Mouse (Mus musculus) T-helper 2 cell (primary cell): ENCODE data around the gene Dag1.

Source experiments
- in situ Hi-C: fragments of 300-600 bp; cut with MboI, MseI; formaldehyde crosslinking; loops from one replicate; pipeline ENCODE4 v1.15.1; 2025; ENCODE audit warnings: high pct_unique_total_duplicates

Dag1 gene

GRCm38 (mm10) chr9:108274476-108275330 lies 10.9 kb upstream of the Dag1 start:
- in situ Hi-C loops: loop anchor here (25.0 kb wide), 1 partner anchor 1063 kb away; the partner anchor contains the start of gene Fbxw28

DNA sequence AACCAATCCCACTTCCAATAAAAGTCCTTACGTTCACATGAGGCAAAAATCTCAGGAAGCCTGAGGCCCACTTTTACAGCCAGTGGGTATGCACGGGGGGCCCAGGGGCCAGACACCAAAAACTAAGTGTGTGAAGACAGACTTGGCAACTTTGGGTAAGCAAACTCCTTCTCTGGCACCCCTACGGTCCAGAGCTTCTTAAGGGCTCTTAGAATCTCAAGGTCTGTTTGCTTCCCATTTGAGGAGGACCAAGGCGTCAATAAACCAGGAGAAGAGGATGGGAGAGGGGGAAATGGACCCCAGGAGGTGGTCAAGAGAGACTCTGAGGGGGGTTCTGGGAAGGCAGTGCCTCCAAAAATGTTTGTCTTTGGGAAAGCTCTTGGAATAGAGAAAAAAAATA lies 9.7 kb upstream of the Dag1 start:
- in situ Hi-C loops: loop anchor here (25.0 kb wide), 1 partner anchor 1064 kb away; the partner anchor contains the start of gene Fbxw28

GRCm38 (mm10) chr9:108272691-108273090 lies 8.9 kb upstream of the Dag1 start:
- in situ Hi-C loops: loop anchor here (25.0 kb wide), 1 partner anchor 1065 kb away; the partner anchor contains the start of gene Fbxw28

DNA sequence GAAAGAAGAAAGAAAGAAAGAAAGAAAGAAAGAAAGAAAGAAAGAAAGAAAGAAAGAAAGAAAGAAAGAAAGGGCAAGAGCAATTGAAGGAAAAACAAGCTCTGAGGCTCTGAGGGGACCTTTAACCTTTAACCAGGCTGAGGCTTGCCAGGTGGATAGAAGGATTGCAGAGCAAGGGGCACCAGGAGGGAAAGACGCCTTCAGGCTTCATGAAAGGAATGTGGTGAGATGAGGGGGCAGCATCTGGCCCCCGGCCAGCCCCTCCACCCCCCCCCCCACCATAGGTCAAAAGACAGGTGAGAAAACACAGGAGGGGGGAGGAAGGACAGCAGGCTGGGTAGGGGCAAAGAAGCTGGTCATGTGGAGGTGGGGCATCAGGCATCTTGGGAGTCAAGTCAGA lies 8.2 kb upstream of the Dag1 start:
- in situ Hi-C loops: loop anchor here (25.0 kb wide), 1 partner anchor 1065 kb away; the partner anchor contains the start of gene Fbxw28

- in situ Hi-C loops: loop anchor here (25.0 kb wide), 1 partner anchor 1069 kb away; the partner anchor contains the start of gene Fbxw28
These were observed 4.9 kb upstream of the Dag1 start for GRCm38 (mm10) chr9:108268701-108269100.

GRCm38 (mm10) chr9:108267691-108268090 lies 3.9 kb upstream of the Dag1 start:
- in situ Hi-C loops: loop anchor here (25.0 kb wide), 1 partner anchor 1070 kb away; the partner anchor contains the start of gene Fbxw28

DNA sequence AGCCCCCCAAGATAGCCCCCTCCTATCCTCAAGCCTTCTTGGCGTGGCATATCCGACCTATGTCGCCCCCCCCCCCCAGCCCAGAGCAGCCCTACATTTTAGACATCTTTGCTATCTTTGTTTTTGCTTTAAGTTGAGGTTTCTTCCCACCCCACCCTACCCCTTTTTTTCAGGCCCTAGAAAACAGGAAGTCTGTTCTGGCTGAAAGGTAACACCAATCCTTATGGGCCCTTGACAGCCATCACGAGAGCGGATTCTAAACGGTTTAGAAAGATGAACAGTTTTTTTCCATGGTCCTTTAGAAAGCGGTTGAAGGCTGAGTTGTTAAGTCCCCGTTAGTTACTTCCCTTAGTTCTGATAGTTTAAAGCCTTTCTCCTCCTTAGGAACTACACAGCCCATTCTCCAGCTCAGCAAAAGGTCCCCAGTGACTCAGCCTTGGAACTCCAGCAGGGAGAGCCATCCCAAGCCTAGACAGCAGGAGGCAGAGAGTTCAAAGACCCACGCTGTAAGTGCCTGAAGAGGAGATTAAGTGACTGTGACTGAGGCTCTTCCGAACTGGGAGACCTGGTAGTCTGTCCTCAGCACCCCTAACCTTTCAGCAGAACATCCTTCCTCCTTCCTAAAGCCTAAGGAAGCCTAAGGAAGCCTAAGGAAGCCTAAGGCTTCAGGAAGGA lies 2.6 kb upstream of the Dag1 start:
- in situ Hi-C loops: loop anchor here (25.0 kb wide), 1 partner anchor 1071 kb away; the partner anchor contains the start of gene Fbxw28

DNA sequence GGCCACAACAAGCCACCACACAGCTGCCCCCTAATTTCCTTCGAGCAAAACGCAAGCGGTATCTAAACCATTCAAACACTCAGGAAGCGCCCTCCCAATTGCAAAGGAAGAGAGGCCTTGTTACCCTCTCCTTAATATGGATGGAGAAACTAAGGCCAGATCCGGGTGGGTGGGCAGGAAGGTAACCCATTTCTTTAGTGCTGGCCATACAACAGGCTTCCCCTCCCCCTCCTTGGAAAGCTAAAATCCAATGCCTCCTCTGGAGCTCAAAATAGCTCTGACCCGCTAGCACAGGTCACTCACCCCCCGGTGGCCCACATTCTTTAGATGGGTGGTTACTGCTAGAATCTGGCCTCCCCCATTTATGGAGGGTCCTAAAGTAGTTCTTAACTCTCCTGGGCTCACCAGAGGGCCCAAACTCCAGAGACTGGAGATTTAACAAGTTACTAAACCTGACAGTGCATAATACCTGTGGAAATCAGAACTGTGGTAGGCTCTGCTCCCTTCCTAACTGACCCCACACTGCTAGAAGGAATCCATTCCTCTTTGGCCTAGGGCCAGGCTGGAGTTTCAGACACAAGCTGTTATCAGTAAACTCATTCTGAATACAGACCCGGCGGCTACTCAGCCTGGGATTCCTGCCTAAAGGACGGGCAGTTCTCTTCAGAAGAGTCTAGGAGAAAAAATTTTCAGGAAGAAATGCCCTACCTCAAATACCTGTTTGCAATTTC lies 598 bp upstream of the Dag1 start:
- in situ Hi-C loops: loop anchor here (25.0 kb wide), 1 partner anchor 1073 kb away; the partner anchor contains the start of gene Fbxw28

- in situ Hi-C loops: loop anchor here (25.0 kb wide), 1 partner anchor 1074 kb away; the partner anchor contains the start of gene Fbxw28
These were observed 552 bp downstream of the Dag1 start for GRCm38 (mm10) chr9:108263131-108263681.

DNA sequence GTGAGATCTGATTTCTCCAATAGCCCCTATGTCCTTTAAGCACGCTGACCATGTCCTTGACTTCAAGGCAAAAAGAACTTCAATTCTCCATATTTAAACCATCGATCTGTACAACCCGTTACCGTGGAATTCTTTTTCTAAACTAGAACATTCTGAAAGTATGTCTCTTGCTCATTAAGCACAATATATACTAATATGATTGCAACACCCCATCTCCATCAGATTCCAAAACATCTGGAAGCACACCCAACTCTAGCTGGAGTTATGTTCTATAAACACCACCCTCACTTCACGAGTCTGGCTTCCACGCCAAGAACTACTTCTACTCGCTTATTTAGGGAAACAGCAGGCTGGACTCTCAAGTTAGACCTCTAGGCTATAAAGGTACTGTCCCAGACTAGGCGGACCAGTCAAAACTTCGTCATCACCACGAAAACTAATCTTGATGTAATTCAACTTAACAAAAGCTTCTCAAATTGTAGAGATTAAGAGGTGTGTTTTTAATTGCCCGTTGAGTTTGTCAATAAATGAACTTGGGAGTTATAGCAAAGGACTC lies 1.2 kb downstream of the Dag1 start:
- in situ Hi-C loops: loop anchor here (25.0 kb wide), 1 partner anchor 1075 kb away; the partner anchor contains the start of gene Fbxw28

DNA sequence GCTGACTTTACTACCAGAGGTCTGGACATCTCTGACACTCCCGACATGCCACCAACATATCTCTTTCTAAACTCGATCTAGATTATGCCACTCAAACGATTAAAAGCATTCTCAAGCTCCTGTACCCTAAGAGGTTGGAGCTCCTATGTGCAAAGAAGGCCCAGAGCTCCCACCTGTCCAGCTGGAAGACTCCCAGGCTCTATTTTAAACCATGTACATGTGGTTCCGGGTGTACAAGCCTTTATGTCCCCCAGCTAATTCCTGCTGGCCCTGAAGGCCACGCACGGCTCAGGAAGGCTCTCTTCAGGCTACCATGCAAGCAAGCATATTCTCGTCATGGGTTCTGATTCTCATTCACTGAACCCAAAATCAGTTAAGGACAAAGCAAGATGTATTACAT lies 1.9 kb downstream of the Dag1 start:
- in situ Hi-C loops: loop anchor here (25.0 kb wide), 1 partner anchor 1075 kb away; the partner anchor contains the start of gene Fbxw28

DNA sequence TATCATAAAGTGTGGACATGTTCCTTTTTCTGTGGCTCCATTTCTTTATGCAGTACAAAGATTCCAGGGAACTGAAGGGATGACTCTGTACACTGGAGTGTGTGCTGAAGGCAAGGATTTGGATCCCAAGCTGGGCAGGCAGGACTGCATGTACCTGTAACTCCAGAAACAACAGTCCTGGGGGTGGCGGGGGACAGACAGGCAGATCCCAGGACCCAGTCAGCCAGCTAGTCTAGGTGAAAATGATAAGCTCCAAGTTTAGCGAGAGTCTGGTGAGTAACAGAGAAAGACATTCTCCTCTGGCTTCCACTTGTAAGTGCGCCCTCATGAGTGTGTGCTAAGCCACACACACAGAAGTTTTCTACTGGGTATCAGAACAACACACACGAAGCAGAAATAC lies 3.2 kb downstream of the Dag1 start:
- in situ Hi-C loops: loop anchor here (25.0 kb wide), 1 partner anchor 1077 kb away; the partner anchor contains the start of gene Fbxw28

DNA sequence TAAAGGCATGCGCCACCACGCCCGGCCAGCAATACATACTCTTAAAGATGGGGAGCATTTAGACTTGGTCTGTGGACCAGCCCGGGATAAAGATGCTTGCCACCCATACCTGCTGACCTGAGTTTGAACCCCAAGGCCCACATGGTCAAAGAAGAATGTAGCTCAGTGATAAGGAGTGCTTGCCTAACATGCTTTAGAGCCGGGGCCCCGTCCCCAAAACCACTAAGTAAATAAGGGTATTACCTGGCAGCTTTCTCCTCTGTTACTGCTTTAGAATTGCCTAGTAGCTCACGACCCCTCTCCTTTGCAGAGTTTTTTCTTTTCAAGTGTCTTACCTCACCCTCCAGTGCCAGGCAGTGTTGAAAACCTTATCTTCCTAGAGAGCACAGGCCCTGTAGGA lies 11.0 kb downstream of the Dag1 start:
- in situ Hi-C loops: loop anchor here (10.0 to 25.0 kb wide), 2 partner anchors 578 to 1085 kb away; partner anchors contain the start of genes Fbxw28 and Gnat1

DNA sequence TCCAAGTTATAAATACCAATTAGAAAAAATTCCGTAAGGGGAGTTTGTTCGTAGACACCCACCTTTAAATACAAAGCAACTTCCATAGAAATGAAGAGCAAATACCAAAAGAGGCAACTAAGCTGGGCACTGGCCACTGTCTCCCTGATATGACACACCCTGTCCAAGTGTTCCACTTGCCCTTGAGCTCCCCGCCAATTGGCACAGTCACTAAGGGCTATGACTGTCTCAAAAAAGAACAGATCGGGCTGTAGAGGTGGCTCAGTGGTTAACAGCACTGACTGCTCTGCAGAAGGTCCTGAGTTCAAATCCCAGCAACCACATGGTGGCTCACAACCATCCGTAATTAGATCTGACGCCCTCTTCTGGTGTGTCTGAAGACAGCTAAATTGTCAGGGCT lies 11.9 kb downstream of the Dag1 start:
- in situ Hi-C loops: loop anchor here (10.0 to 25.0 kb wide), 2 partner anchors 577 to 1085 kb away; partner anchors contain the start of genes Fbxw28 and Gnat1

GRCm38 (mm10) chr9:108248957-108249356 lies 14.8 kb downstream of the Dag1 start:
- in situ Hi-C loops: no loop called here

DNA sequence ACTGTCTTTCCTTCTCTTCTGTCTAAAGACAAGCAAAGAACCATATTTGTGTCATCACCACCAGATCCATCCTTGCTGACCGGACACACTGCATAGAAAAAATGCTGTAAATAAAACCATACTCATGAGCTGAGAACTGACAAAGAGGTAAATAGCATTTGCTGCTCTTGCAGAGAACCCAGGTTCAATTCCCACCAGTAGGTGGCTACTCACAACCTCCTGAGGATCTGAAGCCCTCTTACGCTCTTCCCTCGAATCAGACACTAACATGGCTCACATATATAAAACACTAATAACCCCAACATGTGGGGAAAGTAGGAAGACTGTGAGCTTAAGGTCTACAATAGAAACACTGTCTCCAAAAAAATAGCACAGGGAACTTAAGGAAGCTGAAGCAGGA lies 18.8 kb downstream of the Dag1 start:
- in situ Hi-C loops: no loop called here

GRCm38 (mm10) chr9:108244540-108244939 lies 19.2 kb downstream of the Dag1 start:
- in situ Hi-C loops: no loop called here

DNA sequence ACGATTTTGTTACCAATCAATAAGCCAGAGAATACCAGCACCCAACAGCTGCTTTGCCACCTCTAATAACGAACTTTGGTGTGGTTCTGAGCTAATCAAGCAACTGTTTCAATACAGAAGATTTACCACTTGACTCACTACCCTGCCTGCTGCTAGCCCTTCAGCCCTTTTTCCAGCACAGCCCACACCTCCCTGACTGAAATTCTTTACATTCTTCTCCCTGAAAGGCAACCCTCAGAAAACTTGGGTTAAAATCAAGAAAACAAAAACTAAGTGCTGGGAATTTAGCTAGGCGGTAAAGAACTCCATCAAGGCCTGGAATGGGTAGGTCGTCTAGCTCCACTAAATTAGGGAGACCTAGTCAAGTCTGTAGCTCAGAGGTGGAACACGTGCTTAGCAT lies 23.8 kb downstream of the Dag1 start:
- in situ Hi-C loops: no loop called here

- in situ Hi-C loops: no loop called here
These were observed 24.9 kb downstream of the Dag1 start for GRCm38 (mm10) chr9:108238831-108239230.

DNA sequence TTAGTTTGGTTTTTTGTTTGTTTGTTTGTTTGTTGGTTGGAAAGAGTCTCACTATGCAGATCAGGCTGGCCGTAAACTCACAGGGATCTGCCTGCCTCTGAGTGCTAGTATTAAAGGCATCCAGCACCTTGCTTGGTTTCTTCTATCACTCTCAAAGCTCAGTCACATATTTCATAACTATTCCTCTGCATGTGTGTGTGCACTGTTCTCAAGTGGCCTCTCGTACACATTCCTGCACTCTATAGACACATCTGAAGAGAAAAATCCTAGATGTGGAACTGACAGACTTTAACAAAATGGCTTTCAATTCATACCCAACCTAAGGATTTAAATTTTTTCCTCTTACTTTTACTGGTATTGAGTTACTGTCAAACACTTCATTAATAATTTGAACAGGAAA lies 25.4 kb downstream of the Dag1 start:
- in situ Hi-C loops: no loop called here
